7 mouse cellular contexts compared by ENCODE assay signal in the genomic region with DNA sequence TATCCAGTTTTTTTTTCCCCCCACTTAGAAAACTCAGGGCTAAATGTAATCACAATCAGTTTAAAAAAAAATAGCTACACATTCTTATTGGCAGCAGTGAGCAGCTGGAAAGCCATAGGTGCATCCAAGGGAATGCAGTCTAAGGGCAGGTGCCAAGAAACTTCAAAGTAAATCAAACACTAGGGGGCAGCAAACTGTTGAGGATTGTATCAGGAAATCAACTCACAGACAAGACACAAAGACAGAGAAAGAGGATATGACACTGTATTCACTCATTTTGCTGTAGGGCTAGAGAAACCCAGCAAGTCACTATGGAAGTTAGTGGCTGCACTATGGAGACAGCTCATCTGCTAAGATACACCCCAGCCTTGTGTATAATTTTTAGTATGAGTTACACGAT. TPM values are rescaled to one million over a fixed set of nuclear protein-coding genes. Genes with fewer than 3 reads are reported as not detected.
DNase-seq lines count a peak whose midpoint lies in the region; ATAC-seq and TF ChIP-seq lines count a peak whose summit lies in the region.

No protein-coding gene starts in this region.

- H3K4me3 ChIP-seq in lung, postnatal 0 days (ENCODE audit: low read depth, low read length) = no peak overlapping the region

- intact Hi-C loops in gastrocnemius, postnatal 14 days (cut with DNase I; ENCODE audit: low total_unique reads) = no loop called here

- H3K4me2 ChIP-seq in lung, postnatal 0 days (replicated peaks; ENCODE audit: low read depth, low read length) = no peak overlapping the region

- no peak for TF ChIP-seq EP300 in lung, postnatal 0 days (IDR thresholded peaks at IDR 0.05)

- peak; percentile 87 for TF ChIP-seq CTCF in lung, postnatal 0 days (IDR thresholded peaks at IDR 0.05)

- no peaks in the 10 kb centered on the region for H3K27me3 ChIP-seq in lung, postnatal 0 days (replicated peaks; ENCODE audit: insufficient read depth, low read length)

- no peak for ATAC-seq in lung, postnatal 0 days

- no peaks in the 10 kb centered on the region for H3K9me3 ChIP-seq in lung, postnatal 0 days (ENCODE audit: low read length)

- no peaks in the 10 kb centered on the region for H3K36me3 ChIP-seq in lung, postnatal 0 days (ENCODE audit: insufficient read depth, low read length)

- H3K4me1 ChIP-seq in lung, postnatal 0 days (ENCODE audit: insufficient read depth, low read depth, low read length) = peaks cover 5% of the 10 kb centered on the region; the same call in 1 of the 2 replicates

- 25% methylated on average over 1 of the region's 1 CpGs for WGBS in lung, postnatal 0 days

- peak; percentile 85 for DNase-seq in CD4-positive helper T cell, adult 2 months (ENCODE audit: low read depth, low spot score)
- DNase-seq in MEL-GATA-1-ER (ENCODE audit: extremely low read depth, low read depth) = peak; percentile 63
- DNase-seq in cerebellum, adult 18-20 months = peak; percentile 69 to 75
- peak; percentile 27 for DNase-seq in gastrocnemius, postnatal 14 days
- peak; percentile 68 to 89 for DNase-seq in kidney, postnatal 36 days
- peak; percentile 85 for DNase-seq in lung, postnatal 0 days (ENCODE audit: low spot score)
- DNase-seq in retina, postnatal 7 days (ENCODE audit: low read depth, low spot score) = peak; percentile 64

- H3K9ac ChIP-seq in lung, postnatal 0 days (replicated peaks; ENCODE audit: low read depth) = no peak overlapping the region

- no peak overlapping the region for H3K27ac ChIP-seq in lung, postnatal 0 days (ENCODE audit: low read length)

RNA-seq across cellular contexts. Expression of gene Slc39a10, which starts 42.9 kb away (rescaled TPM):
- 1 to 10 TPM; 5.6 to 9.3 TPM for total RNA-seq in gastrocnemius, postnatal 14 days (2021)
- polyA plus RNA-seq in lung, postnatal 0 days (2015; fragmentation: Nextera tagmentation; extraction: Ambion mirVana) = 15.9 and 23.6 TPM in 2 replicates

Comparison
In these comparisons a context has a peak if more than half of its experiments do, and no peak if none do; other contexts are left out.
1. DNase-seq: peak in every context shown above with its lines; median percentile 85 in CD4-positive helper T cell, adult 2 months; 85 in lung, postnatal 0 days; 78 in kidney, postnatal 36 days; 72 in cerebellum, adult 18-20 months; 64 in retina, postnatal 7 days; 63 in MEL-GATA-1-ER; 27 in gastrocnemius, postnatal 14 days.